Mouse (Mus musculus) C2C12 (cell line): ENCODE measurements around the gene Ddx59.

Source experiments
- CEBPB ChIP-seq: IDR thresholded peaks from one replicate; pipeline ENCODE4 v1.6.1; 2011; ENCODE audit warnings: low read depth, mild to moderate bottlenecking, control low read depth, moderate library complexity
- CTCF ChIP-seq: IDR thresholded peaks from one replicate; pipeline ENCODE4 v1.5.1; 2011; ENCODE audit not compliant: control insufficient read depth, insufficient read depth, insufficient read length
- MAX ChIP-seq: IDR thresholded peaks from one replicate; pipeline ENCODE4 v1.6.1; 2011; ENCODE audit warnings: mild to moderate bottlenecking, control low read depth
- MYOG ChIP-seq: IDR thresholded peaks from one replicate; pipeline ENCODE4 v1.6.1; 2011; ENCODE audit not compliant: control insufficient read depth, insufficient read length; ENCODE audit errors: extremely low read depth
- USF1 ChIP-seq: IDR thresholded peaks from one replicate; pipeline ENCODE4 v1.6.1; 2011; ENCODE audit warnings: low read depth, mild to moderate bottlenecking, control low read depth, moderate library complexity

GRCm38 (mm10) chr1:136414798-136415755, at the start of gene Ddx59:
- TF ChIP-seq CTCF: no peak
- TF ChIP-seq MYOG: no peak
- TF ChIP-seq CEBPB: no peak
- TF ChIP-seq MAX: peak; percentile 34
- no peak for TF ChIP-seq USF1
